Mouse (Mus musculus): ENCODE measurements at regions not wholly inside any gene's neighbourhood (a gene's known extent, or its start where the extent isn't known, plus 50 kb on each side); places are given as distances from the start of the nearest gene placed in this dataset.

- Histone ChIP-seq H3K4me3 (replicated peaks) (no peak overlapping the region), H3K4me2 (replicated peaks) (no peak overlapping the region), H3K27ac (no peak overlapping the region), H3K4me1 (replicated peaks) (no peaks in the 10 kb centered on the region), H3K27me3 (no peaks in the 10 kb centered on the region), H3K9ac (replicated peaks) (no peak overlapping the region), H3K36me3 (no peaks in the 10 kb centered on the region), H3K9me3 (no peaks in the 10 kb centered on the region)
- 14% methylated on average over 3 of the region's 3 CpGs for WGBS
- ATAC-seq = no peak
These were observed 335.7 kb upstream of the Ddhd1 start for GRCm38 (mm10) chr14:45993669-45994068.

GRCm38 (mm10) chr14:45996760-45997159 lies 338.8 kb upstream of the Ddhd1 start:
- Histone ChIP-seq H3K27ac (no peak overlapping the region), H3K27me3 (no peaks in the 10 kb centered on the region), H3K9me3 (no peaks in the 10 kb centered on the region), H3K4me1 (replicated peaks) (no peaks in the 10 kb centered on the region), H3K9ac (replicated peaks) (no peak overlapping the region), H3K4me3 (replicated peaks) (no peak overlapping the region), H3K4me2 (replicated peaks) (no peak overlapping the region), H3K36me3 (no peaks in the 10 kb centered on the region)
- ATAC-seq = no peak
- WGBS = 72% methylated on average over 5 of the region's 5 CpGs

GRCm38 (mm10) chr14:46004078-46004477 lies 346.1 kb upstream of the Ddhd1 start:
- Histone ChIP-seq H3K4me3 (replicated peaks) (no peak overlapping the region), H3K27ac (no peak overlapping the region), H3K4me2 (replicated peaks) (no peak overlapping the region), H3K9ac (replicated peaks) (no peak overlapping the region), H3K4me1 (replicated peaks) (no peaks in the 10 kb centered on the region), H3K36me3 (no peaks in the 10 kb centered on the region), H3K9me3 (no peaks in the 10 kb centered on the region), H3K27me3 (no peaks in the 10 kb centered on the region)
- ATAC-seq = no peak
- 92% methylated on average over 6 of the region's 6 CpGs for WGBS

GRCm38 (mm10) chr14:46005307-46005706 lies 347.4 kb upstream of the Ddhd1 start:
- Histone ChIP-seq H3K9me3 (no peaks in the 10 kb centered on the region), H3K4me2 (replicated peaks) (no peak overlapping the region), H3K27me3 (no peaks in the 10 kb centered on the region), H3K9ac (replicated peaks) (no peak overlapping the region), H3K4me1 (replicated peaks) (no peaks in the 10 kb centered on the region), H3K36me3 (no peaks in the 10 kb centered on the region), H3K27ac (no peak overlapping the region), H3K4me3 (replicated peaks) (no peak overlapping the region)
- 40% methylated on average over 4 of the region's 4 CpGs for WGBS
- ATAC-seq = no peak

GRCm38 (mm10) chr14:46013232-46013631 lies 355.3 kb upstream of the Ddhd1 start:
- WGBS = 98% methylated on average over 2 of the region's 2 CpGs
- no peak overlapping the region for H3K9ac ChIP-seq (replicated peaks)
- no peaks in the 10 kb centered on the region for H3K9me3 ChIP-seq

GRCm38 (mm10) chr14:46014090-46014489 lies 356.1 kb upstream of the Ddhd1 start:
- H3K4me1 ChIP-seq (replicated peaks) = 0 out of 2 replicates have a peak, but pooled peaks cover 3% of the 10 kb centered on the region
- H3K9ac ChIP-seq (replicated peaks) = no peak overlapping the region
- H3K27ac ChIP-seq = no peak overlapping the region
- no peak overlapping the region for H3K4me2 ChIP-seq (replicated peaks)
- H3K36me3 ChIP-seq = no peaks in the 10 kb centered on the region
- 72% methylated on average over 2 of the region's 2 CpGs for WGBS
- H3K4me3 ChIP-seq (replicated peaks) = no peak overlapping the region
- ATAC-seq = no peak
- no peaks in the 10 kb centered on the region for H3K27me3 ChIP-seq
- H3K9me3 ChIP-seq = no peaks in the 10 kb centered on the region

More at GRCm38 (mm10) chr14:46013232-46013631, 355.3 kb upstream of the Ddhd1 start:
- Histone ChIP-seq H3K27me3 (no peaks in the 10 kb centered on the region), H3K4me2 (replicated peaks) (no peak overlapping the region), H3K4me1 (replicated peaks) (0 out of 2 replicates have a peak, but pooled peaks cover 3% of the 10 kb centered on the region), H3K36me3 (no peaks in the 10 kb centered on the region), H3K27ac (no peak overlapping the region), H3K4me3 (replicated peaks) (no peak overlapping the region)
- ATAC-seq = no peak

- Histone ChIP-seq H3K9ac (replicated peaks) (no peak overlapping the region), H3K9me3 (no peaks in the 10 kb centered on the region), H3K36me3 (no peaks in the 10 kb centered on the region), H3K27me3 (no peaks in the 10 kb centered on the region), H3K27ac (no peak overlapping the region), H3K4me3 (replicated peaks) (no peak overlapping the region), H3K4me2 (replicated peaks) (no peak overlapping the region), H3K4me1 (replicated peaks) (0 out of 2 replicates have a peak, but pooled peaks cover 3% of the 10 kb centered on the region)
- ATAC-seq = no peak
- 80% methylated on average over 6 of the region's 6 CpGs for WGBS
These were observed 357.9 kb upstream of the Ddhd1 start for GRCm38 (mm10) chr14:46015682-46016400.

GRCm38 (mm10) chr14:46016701-46017106 lies 358.8 kb upstream of the Ddhd1 start:
- no peak for ATAC-seq
- Histone ChIP-seq H3K27me3 (no peaks in the 10 kb centered on the region), H3K27ac (no peak overlapping the region), H3K4me3 (replicated peaks) (no peak overlapping the region), H3K9me3 (no peaks in the 10 kb centered on the region), H3K4me2 (replicated peaks) (no peak overlapping the region), H3K9ac (replicated peaks) (no peak overlapping the region), H3K36me3 (no peaks in the 10 kb centered on the region), H3K4me1 (replicated peaks) (0 out of 2 replicates have a peak, but pooled peaks cover 3% of the 10 kb centered on the region)
- 47% methylated on average over 4 of the region's 4 CpGs for WGBS

- no peaks in the 10 kb centered on the region for H3K36me3 ChIP-seq
- H3K9ac ChIP-seq (replicated peaks) = no peak overlapping the region
- H3K4me3 ChIP-seq (replicated peaks) = no peak overlapping the region
- no peak overlapping the region for H3K4me2 ChIP-seq (replicated peaks)
- no peak for ATAC-seq
- WGBS = 61% methylated on average over 3 of the region's 3 CpGs
- H3K4me1 ChIP-seq (replicated peaks) = 0 out of 2 replicates have a peak, but pooled peaks cover 3% of the 10 kb centered on the region
- H3K9me3 ChIP-seq = no peaks in the 10 kb centered on the region
- H3K27ac ChIP-seq = no peak overlapping the region
- no peaks in the 10 kb centered on the region for H3K27me3 ChIP-seq
These were observed 359.3 kb upstream of the Ddhd1 start for GRCm38 (mm10) chr14:46017286-46017685.

- ATAC-seq = no peak
- Histone ChIP-seq H3K9me3 (no peaks in the 10 kb centered on the region), H3K4me3 (replicated peaks) (no peak overlapping the region), H3K36me3 (no peaks in the 10 kb centered on the region), H3K9ac (replicated peaks) (no peak overlapping the region), H3K4me2 (replicated peaks) (no peak overlapping the region), H3K27ac (no peak overlapping the region), H3K4me1 (replicated peaks) (0 out of 2 replicates have a peak, but pooled peaks cover 3% of the 10 kb centered on the region), H3K27me3 (no peaks in the 10 kb centered on the region)
- WGBS = 79% methylated on average over 6 of the region's 6 CpGs
These were observed 360.0 kb upstream of the Ddhd1 start for GRCm38 (mm10) chr14:46017976-46018375.

- H3K27ac ChIP-seq = no peak overlapping the region
- WGBS = 78% methylated on average over 14 of the region's 14 CpGs
- no peaks in the 10 kb centered on the region for H3K9me3 ChIP-seq
These were observed 359.8 kb upstream of the Gm15217 start for GRCm38 (mm10) chr14:46019240-46020025.

GRCm38 (mm10) chr14:46034301-46034700 lies 344.9 kb upstream of the Gm15217 start:
- WGBS = 90% methylated on average over 8 of the region's 8 CpGs
- H3K27ac ChIP-seq = no peak overlapping the region
- no peak for ATAC-seq
- no peak overlapping the region for H3K4me3 ChIP-seq (replicated peaks)
- H3K4me1 ChIP-seq (replicated peaks) = no peaks in the 10 kb centered on the region
- no peak overlapping the region for H3K4me2 ChIP-seq (replicated peaks)
- H3K27me3 ChIP-seq = no peaks in the 10 kb centered on the region
- no peaks in the 10 kb centered on the region for H3K36me3 ChIP-seq
- no peak overlapping the region for H3K9ac ChIP-seq (replicated peaks)
- H3K9me3 ChIP-seq = no peaks in the 10 kb centered on the region

More at GRCm38 (mm10) chr14:46019240-46020025, 359.8 kb upstream of the Gm15217 start:
- no peak overlapping the region for H3K9ac ChIP-seq (replicated peaks)
- H3K4me2 ChIP-seq (replicated peaks) = no peak overlapping the region
- no peaks in the 10 kb centered on the region for H3K36me3 ChIP-seq
- H3K27me3 ChIP-seq = no peaks in the 10 kb centered on the region
- no peak for ATAC-seq
- H3K4me3 ChIP-seq (replicated peaks) = no peak overlapping the region
- 0 out of 2 replicates have a peak, but pooled peaks cover 3% of the 10 kb centered on the region for H3K4me1 ChIP-seq (replicated peaks)
